In genomic region chr9:101314036-101314435, GRCm38 (mm10) we compare ENCODE assay signal across 8 mouse cellular contexts.
DNase-seq lines count a peak whose midpoint lies in the region; ATAC-seq and TF ChIP-seq lines count a peak whose summit lies in the region.

No protein-coding gene starts in this region.

- H3K4me1 ChIP-seq in intestine, postnatal 0 days (replicated peaks; ENCODE audit: control insufficient read depth, insufficient read depth, low read length), result no peaks in the 10 kb centered on the region
- no peaks in the 10 kb centered on the region for H3K4me1 ChIP-seq in intestine, embryonic 16.5 days (ENCODE audit: control insufficient read depth, insufficient read depth, low read length)
- H3K4me1 ChIP-seq in neural tube, embryonic 11.5 days (ENCODE audit: control insufficient read depth, insufficient read depth, low read length), result no peaks in the 10 kb centered on the region

- no peak overlapping the region for H3K4me2 ChIP-seq in intestine, postnatal 0 days (replicated peaks; ENCODE audit: low read depth)
- no peak overlapping the region for H3K4me2 ChIP-seq in intestine, embryonic 16.5 days (ENCODE audit: low read depth, low read length)
- H3K4me2 ChIP-seq in neural tube, embryonic 11.5 days (ENCODE audit: low read depth), result no peak overlapping the region

- WGBS in intestine, postnatal 0 days, result 41% methylated on average over 4 of the region's 4 CpGs
- 38% methylated on average over 4 of the region's 4 CpGs for WGBS in intestine, embryonic 16.5 days
- WGBS in neural tube, embryonic 11.5 days, result 47% methylated on average over 4 of the region's 4 CpGs

- no peaks in the 10 kb centered on the region for H3K9me3 ChIP-seq in intestine, postnatal 0 days (ENCODE audit: control insufficient read depth)
- H3K9me3 ChIP-seq in intestine, embryonic 16.5 days (ENCODE audit: control insufficient read depth, low read length), result no peaks in the 10 kb centered on the region
- no peaks in the 10 kb centered on the region for H3K9me3 ChIP-seq in neural tube, embryonic 11.5 days (ENCODE audit: control insufficient read depth, low read length)

- no peaks in the 10 kb centered on the region for H3K36me3 ChIP-seq in intestine, postnatal 0 days (ENCODE audit: control insufficient read depth, insufficient read depth)
- no peaks in the 10 kb centered on the region for H3K36me3 ChIP-seq in intestine, embryonic 16.5 days (ENCODE audit: control insufficient read depth, insufficient read depth, low read length)
- no peaks in the 10 kb centered on the region for H3K36me3 ChIP-seq in neural tube, embryonic 11.5 days (ENCODE audit: control insufficient read depth, insufficient read depth, low read length)

- no peak overlapping the region for H3K4me3 ChIP-seq in intestine, postnatal 0 days (ENCODE audit: low read depth, low read length)
- no peak overlapping the region for H3K4me3 ChIP-seq in intestine, embryonic 16.5 days (ENCODE audit: low read length)
- H3K4me3 ChIP-seq in neural tube, embryonic 11.5 days (ENCODE audit: low read depth, low read length), result no peak overlapping the region

- DNase-seq in Muller cell, postnatal 12 days (ENCODE audit: inconsistent ontology term), result peak; percentile 40
- DNase-seq in cerebellum, adult 9-11 months, result peak; percentile 30
- peak; percentile 58 to 69 for DNase-seq in heart, postnatal 36 days
- DNase-seq in left cerebral cortex, postnatal 36 days (ENCODE audit: low spot score in 2 of 2), result peak; percentile 28 to 49
- DNase-seq in neural tube, embryonic 11.5 days (ENCODE audit: low spot score), result peak; percentile 65

- peak; percentile 88 for TF ChIP-seq CTCF in intestine, postnatal 0 days (IDR thresholded peaks at IDR 0.05; ENCODE audit: low read depth)

- no peak overlapping the region for H3K27ac ChIP-seq in intestine, postnatal 0 days (ENCODE audit: low read depth, low read length)
- H3K27ac ChIP-seq in intestine, embryonic 16.5 days (ENCODE audit: low read length), result no peak overlapping the region
- H3K27ac ChIP-seq in neural tube, embryonic 11.5 days (ENCODE audit: low read depth, low read length), result no peak overlapping the region

- H3K9ac ChIP-seq in intestine, postnatal 0 days (ENCODE audit: low read depth, low read length), result no peak overlapping the region
- H3K9ac ChIP-seq in intestine, embryonic 16.5 days (ENCODE audit: low read depth, low read length), result no peak overlapping the region
- no peak overlapping the region for H3K9ac ChIP-seq in neural tube, embryonic 11.5 days (ENCODE audit: low read length)

- H3K27me3 ChIP-seq in intestine, postnatal 0 days (replicated peaks; ENCODE audit: control insufficient read depth, insufficient read depth, low read length), result no peaks in the 10 kb centered on the region
- no peaks in the 10 kb centered on the region; the same call in 1 of the 2 replicates for H3K27me3 ChIP-seq in intestine, embryonic 16.5 days (replicated peaks; ENCODE audit: control insufficient read depth, insufficient read depth, low read length)
- no peaks in the 10 kb centered on the region for H3K27me3 ChIP-seq in neural tube, embryonic 11.5 days (ENCODE audit: control insufficient read depth, insufficient read depth, low read length)

- intact Hi-C loops in heart, postnatal 36 days (cut with DNase I), result loop anchor here (2.0 to 10.0 kb wide), 7 partner anchors 68 to 1231 kb away; partner anchors contain the start of gene Ephb1
- intact Hi-C loops in left cerebral cortex, postnatal 36 days (cut with DNase I), result loop anchor here (2.0 to 10.0 kb wide), 4 partner anchors 131 to 1231 kb away; no protein-coding TSS in a partner anchor

- no peak for ATAC-seq in intestine, postnatal 0 days
- no peak for ATAC-seq in intestine, embryonic 16.5 days
- ATAC-seq in neural tube, embryonic 11.5 days (ENCODE audit: insufficient read depth, low FRiP score, low TSS enrichment), result no peak
- no peak for ATAC-seq in activated CD4-positive, CD25-positive, alpha-beta regulatory T cell, adult 4 months
